Mouse (Mus musculus): ENCODE results near the gene Calcrl.

- no peak for TF ChIP-seq GATA1 (IDR thresholded peaks at IDR 0.05; ENCODE audit: low read length)
- TF ChIP-seq TAL1 (IDR thresholded peaks at IDR 0.05; ENCODE audit: low read length): no peak
These were observed 128.7 kb downstream of the Calcrl start for GRCm38 (mm10) chr2:84296517-84296916.
